Mouse (Mus musculus): ENCODE data around the gene Engase. TPM values are rescaled to one million over a fixed set of nuclear protein-coding genes. Genes with fewer than 3 reads are reported as not detected.

Gene Engase
- polyA plus RNA-seq, 1 experiment from 2014 or later = 6.7 TPM

DNA sequence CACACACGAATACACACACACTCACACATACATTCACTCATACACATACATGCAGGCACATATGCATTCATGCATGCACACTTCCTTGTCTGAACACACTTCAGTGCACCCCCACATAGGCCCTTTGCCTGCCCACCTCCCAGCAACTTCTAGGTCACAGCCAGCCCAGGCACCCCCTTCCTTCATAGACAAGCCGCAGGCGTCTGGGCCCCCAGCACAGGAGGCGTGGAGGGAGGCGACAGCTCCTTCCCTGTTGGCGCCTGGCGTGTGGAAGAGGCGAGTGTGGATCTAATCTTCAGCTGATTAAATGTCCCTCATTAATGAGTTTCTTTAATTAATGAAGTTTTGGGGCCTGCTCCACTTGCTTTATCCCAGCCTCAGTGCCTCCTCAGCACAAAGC is 53.7 kb downstream of the Engase start:
- H3K36me3 ChIP-seq (ENCODE audit: control insufficient read depth, insufficient read depth) = no peaks in the 10 kb centered on the region
- peaks cover 14% of the 10 kb centered on the region for H3K4me1 ChIP-seq (replicated peaks; ENCODE audit: control insufficient read depth, insufficient read depth, low read length)
- H3K4me3 ChIP-seq (replicated peaks; ENCODE audit: low read length) = no peak overlapping the region
- no peak overlapping the region for H3K4me2 ChIP-seq (ENCODE audit: low read length)
- H3K27me3 ChIP-seq (replicated peaks; ENCODE audit: control insufficient read depth, insufficient read depth, low read length) = no peaks in the 10 kb centered on the region
- 0 out of 2 replicates have a peak overlapping the region, but pooled peaks have one; percentile 40 for H3K27ac ChIP-seq (ENCODE audit: low read length)
- H3K9ac ChIP-seq (replicated peaks; ENCODE audit: low read depth, low read length) = 0 out of 2 replicates have a peak overlapping the region, but pooled peaks have one; percentile 7
- peak; percentile 30; the same call in 1 of the 2 replicates for ATAC-seq
- WGBS = 37% methylated on average over 8 of the region's 8 CpGs
- H3K9me3 ChIP-seq (ENCODE audit: control insufficient read depth, low read length) = no peaks in the 10 kb centered on the region

DNA sequence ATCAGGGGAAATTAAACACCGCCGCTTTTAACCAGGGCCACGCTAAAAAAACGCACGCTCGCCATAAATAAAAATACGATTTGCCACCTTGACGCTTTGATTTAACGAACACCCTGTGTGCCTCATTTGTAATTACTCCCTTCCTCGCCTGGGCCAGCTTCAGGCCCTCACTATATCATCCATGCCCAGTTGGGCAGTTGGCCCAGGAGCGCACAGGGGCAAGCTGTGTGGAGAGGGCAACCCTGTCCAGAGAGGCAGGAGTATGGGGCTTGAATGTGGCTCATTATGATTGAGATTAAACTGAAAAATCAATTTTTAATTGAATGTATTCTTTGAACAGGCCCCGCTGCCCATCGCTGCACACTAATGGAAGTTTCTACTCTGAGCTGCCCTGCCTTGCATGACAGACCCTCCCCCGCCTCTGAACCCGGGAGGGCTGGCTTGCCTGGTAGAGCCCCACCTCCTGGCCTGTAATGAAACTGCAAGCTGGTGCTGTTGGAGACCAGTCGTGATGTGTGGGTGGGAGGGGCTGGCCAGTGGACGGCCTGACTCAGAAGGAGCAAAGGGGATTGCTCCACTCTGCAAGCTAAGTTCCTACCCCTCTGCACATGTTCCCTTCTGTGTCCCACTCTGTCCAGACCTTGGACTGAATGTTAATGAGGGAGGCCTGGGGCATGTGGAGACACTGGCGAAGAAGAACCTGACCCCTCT is 57.9 kb downstream of the Engase start:
- Histone ChIP-seq H3K4me3 (replicated peaks; ENCODE audit: low read length) (no peak overlapping the region), H3K27me3 (replicated peaks; ENCODE audit: control insufficient read depth, insufficient read depth, low read length) (no peaks in the 10 kb centered on the region), H3K36me3 (ENCODE audit: control insufficient read depth, insufficient read depth) (no peaks in the 10 kb centered on the region), H3K9ac (replicated peaks; ENCODE audit: low read depth, low read length) (no peak overlapping the region), H3K4me2 (ENCODE audit: low read length) (no peak overlapping the region), H3K4me1 (replicated peaks; ENCODE audit: control insufficient read depth, insufficient read depth, low read length) (peaks cover 13% of the 10 kb centered on the region), H3K9me3 (ENCODE audit: control insufficient read depth, low read length) (no peaks in the 10 kb centered on the region), H3K27ac (ENCODE audit: low read length) (no peak overlapping the region)
- ATAC-seq = no peak
- 33% methylated on average over 18 of the region's 18 CpGs for WGBS

DNA sequence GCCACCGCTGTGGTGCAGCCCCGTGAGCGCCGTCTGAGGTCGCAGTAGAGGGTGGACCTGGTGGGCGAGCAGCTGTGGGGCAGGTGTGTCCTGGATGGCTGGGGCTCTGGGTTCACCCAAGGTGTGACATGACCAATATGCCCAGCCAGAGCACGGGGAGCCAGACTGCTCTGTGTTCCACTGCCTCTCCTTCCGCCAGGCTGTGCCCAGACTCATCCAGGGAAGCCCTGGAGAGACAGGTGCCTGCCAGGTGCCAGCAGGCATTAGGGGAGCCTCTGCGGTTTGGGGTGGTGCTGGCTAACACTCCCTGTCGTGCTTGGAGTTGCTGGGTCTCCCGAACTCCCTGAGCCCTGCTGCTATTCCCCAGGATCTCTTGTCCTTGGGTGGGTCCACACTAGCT is 61.4 kb downstream of the Engase start:
- no peaks in the 10 kb centered on the region for H3K9me3 ChIP-seq (ENCODE audit: control insufficient read depth, low read length)
- H3K27me3 ChIP-seq (replicated peaks; ENCODE audit: control insufficient read depth, insufficient read depth, low read length) = no peaks in the 10 kb centered on the region
- H3K27ac ChIP-seq (ENCODE audit: low read length) = no peak overlapping the region
- no peak for ATAC-seq
- WGBS = 61% methylated on average over 11 of the region's 11 CpGs
- no peaks in the 10 kb centered on the region; the same call in 1 of the 2 replicates for H3K4me1 ChIP-seq (replicated peaks; ENCODE audit: control insufficient read depth, insufficient read depth, low read length)
- H3K4me3 ChIP-seq (replicated peaks; ENCODE audit: low read length) = no peak overlapping the region
- no peak overlapping the region for H3K9ac ChIP-seq (replicated peaks; ENCODE audit: low read depth, low read length)
- no peak overlapping the region for H3K4me2 ChIP-seq (ENCODE audit: low read length)
- H3K36me3 ChIP-seq (ENCODE audit: control insufficient read depth, insufficient read depth) = no peaks in the 10 kb centered on the region

Other genes starting within 250 kb of the Engase start
- gene Cyth1, start 228.2 kb upstream of the Engase start, polyA plus RNA-seq (2015; fragmentation: Nextera tagmentation; extraction: Ambion mirVana) = 32.1 and 35.2 TPM in 2 replicates
- 15.8 and 20.2 TPM in 2 replicates for gene Usp36, start 186.6 kb upstream of the Engase start, polyA plus RNA-seq (2015; fragmentation: Nextera tagmentation; extraction: Ambion mirVana)
- gene Cep295nl, start 134.3 kb upstream of the Engase start, polyA plus RNA-seq (2015; fragmentation: Nextera tagmentation; extraction: Ambion mirVana) = 0.14 and 0.35 TPM in 2 replicates
- gene Timp2, start 121.1 kb upstream of the Engase start, polyA plus RNA-seq (2015; fragmentation: Nextera tagmentation; extraction: Ambion mirVana) = 79.8 and 79.9 TPM in 2 replicates
- 2.7 and 2.8 TPM in 2 replicates for gene Lgals3bp, start 74.7 kb upstream of the Engase start, polyA plus RNA-seq (2015; fragmentation: Nextera tagmentation; extraction: Ambion mirVana)
- 26.0 and 27.3 TPM in 2 replicates for gene Cant1, start 57.7 kb upstream of the Engase start, polyA plus RNA-seq (2015; fragmentation: Nextera tagmentation; extraction: Ambion mirVana)
- gene C1qtnf1, start 48.6 kb upstream of the Engase start, polyA plus RNA-seq (2015; fragmentation: Nextera tagmentation; extraction: Ambion mirVana) = 3.2 and 3.3 TPM in 2 replicates

Data from forebrain, embryonic 16.5 days (tissue).